Mouse (Mus musculus) kidney, embryonic 15.5 days (tissue): ENCODE data around the gene Gm7247. TPM values are rescaled to one million over a fixed set of nuclear protein-coding genes. Genes with fewer than 3 reads are reported as not detected.
"Not testable (repeated sequence)": the region's sequence is repeated elsewhere in the genome, so short reads cannot be mapped to it uniquely, and the experiment has no call there.

Source experiments
- ATAC-seq: fragments of 200-750 bp; cut with Nextera tagmentation; replicated peaks from 2 replicates; pipeline ENCODE4 v1.8.0; 2017; ENCODE audit warnings: moderate TSS enrichment; ENCODE audit not compliant: low FRiP score
- H3K27ac ChIP-seq: fragments of 300-500 bp; sonication (generic); 2 replicates; pipeline ENCODE4 v1.5.1; 2015; ENCODE audit warnings: mild to moderate bottlenecking, inconsistent platforms
- H3K27me3 ChIP-seq: fragments of 300-500 bp; sonication (generic); 2 replicates; pipeline ENCODE4 v1.6.1; 2015; ENCODE audit warnings: inconsistent platforms
- H3K36me3 ChIP-seq: fragments of 300-500 bp; sonication (generic); 2 replicates; pipeline ENCODE4 v1.6.1; 2015; ENCODE audit warnings: inconsistent platforms
- H3K4me1 ChIP-seq: fragments of 300-500 bp; sonication (generic); 2 replicates; pipeline ENCODE4 v1.6.1; 2015; ENCODE audit warnings: inconsistent platforms
- H3K4me2 ChIP-seq: fragments of 300-500 bp; sonication (generic); 2 replicates; pipeline ENCODE4 v1.6.1; 2015; ENCODE audit warnings: moderate library complexity, mild to moderate bottlenecking, inconsistent platforms
- H3K4me3 ChIP-seq: fragments of 300-500 bp; sonication (generic); replicated peaks from 2 replicates; pipeline ENCODE4 v1.5.1; 2015; ENCODE audit warnings: mild to moderate bottlenecking, inconsistent platforms
- H3K9ac ChIP-seq: fragments of 300-500 bp; sonication (generic); 2 replicates; pipeline ENCODE4 v1.6.1; 2015; ENCODE audit warnings: mild to moderate bottlenecking, inconsistent platforms
- H3K9me3 ChIP-seq: fragments of 300-500 bp; sonication (generic); replicated peaks from 2 replicates; pipeline ENCODE4 v1.6.1; 2016; ENCODE audit warnings: inconsistent platforms
- WGBS: fragments of 180-500 bp; shearing (Covaris S2); methylation state at CpG from one replicate; pipeline ENCODE4 v1.1.7; 2015; ENCODE audit warnings: mixed read lengths; 5-methylcytosine and 5-hydroxymethylcytosine counted together
- polyA plus RNA-seq: library from polyadenylated mRNA; unstranded; fragments of >200 nt; fragmentation: Nextera tagmentation; extraction: Ambion mirVana; gene quantifications from 2 replicates; pipeline ENCODE4 v1.2.1, GENCODE M21; 2015

Gene Gm7247
- polyA plus RNA-seq, 1 experiment from 2014 or later, result not detected

DNA sequence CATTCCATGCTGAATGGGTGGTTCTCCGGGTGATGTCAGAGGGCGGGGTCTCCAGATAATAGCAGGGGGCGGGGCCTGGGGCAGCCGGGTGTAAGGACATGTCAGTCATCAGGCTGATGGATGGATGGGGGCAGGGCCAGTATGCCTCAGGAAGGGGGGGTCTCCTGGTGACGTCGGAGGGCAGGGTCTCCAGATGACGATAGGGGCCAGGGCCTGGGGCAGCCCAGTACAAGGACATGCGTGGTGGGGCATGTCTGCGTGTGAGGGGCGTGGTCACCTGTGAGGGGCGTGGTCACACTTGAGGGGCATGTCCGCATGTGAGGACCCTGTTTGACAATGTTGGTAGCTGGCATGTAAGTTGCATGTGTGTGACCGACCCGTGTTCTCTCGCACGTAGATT is 73.0 kb downstream of the Gm7247 start:
- ATAC-seq, result 0 out of 2 replicates have a peak, but pooled peaks have one; percentile 36
- no peak overlapping the region for H3K4me2 ChIP-seq
- H3K27ac ChIP-seq, result no peak overlapping the region
- H3K9ac ChIP-seq, result no peak overlapping the region
- 93% methylated on average over 16 of the region's 16 CpGs for WGBS
- peaks cover 19% of the 10 kb centered on the region for H3K9me3 ChIP-seq
- no peaks in the 10 kb centered on the region for H3K4me1 ChIP-seq
- H3K36me3 ChIP-seq, result no peaks in the 10 kb centered on the region
- H3K27me3 ChIP-seq, result no peaks in the 10 kb centered on the region
- H3K4me3 ChIP-seq, result no peak overlapping the region

DNA sequence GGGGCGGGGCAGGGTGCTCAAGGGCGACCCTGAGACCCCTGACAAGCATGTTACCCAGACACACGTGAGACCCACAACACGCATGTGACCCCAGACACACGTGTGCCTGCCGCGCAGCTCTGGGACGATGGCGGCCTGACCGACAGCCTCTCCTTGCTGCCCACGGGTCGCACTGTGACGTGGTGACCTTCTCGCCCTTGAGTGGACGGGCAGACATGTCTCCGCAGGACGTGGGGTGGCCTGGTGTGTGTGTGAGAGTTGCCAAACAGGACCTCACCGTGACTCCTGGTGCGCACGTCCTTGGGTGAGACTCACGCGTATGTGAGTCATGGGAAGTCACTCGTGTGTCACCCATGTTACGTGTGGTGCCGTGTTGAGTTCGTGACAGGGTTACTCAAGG is 73.5 kb downstream of the Gm7247 start:
- ATAC-seq, result peak; percentile 36; the same call in 1 of the 2 replicates
- Histone ChIP-seq H3K9ac (no peak overlapping the region), H3K4me2 (no peak overlapping the region), H3K4me1 (no peaks in the 10 kb centered on the region), H3K4me3 (no peak overlapping the region), H3K36me3 (no peaks in the 10 kb centered on the region), H3K9me3 (peaks cover 19% of the 10 kb centered on the region), H3K27me3 (no peaks in the 10 kb centered on the region), H3K27ac (no peak overlapping the region)
- WGBS, result 96% methylated on average over 26 of the region's 26 CpGs

DNA sequence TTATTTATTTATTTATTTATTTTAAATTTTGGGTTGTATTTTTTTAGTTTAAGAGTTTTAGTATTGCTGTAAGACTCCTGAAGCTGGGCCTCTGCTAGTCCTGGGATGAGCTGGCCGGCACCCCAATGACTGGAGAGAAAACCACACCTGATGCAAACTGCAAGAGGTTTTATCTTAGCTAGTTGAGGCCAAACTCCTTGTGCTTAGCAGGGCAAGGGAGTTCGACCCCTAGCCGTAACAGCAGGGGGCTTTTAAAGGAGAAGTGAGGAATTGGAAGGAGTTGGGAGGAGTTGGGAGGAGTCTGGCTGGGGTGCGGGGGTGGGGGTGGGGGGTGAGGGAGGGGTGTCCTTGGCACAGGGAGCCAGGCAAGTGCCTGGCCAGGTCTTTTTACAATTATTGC is 77.4 kb downstream of the Gm7247 start:
- Histone ChIP-seq H3K4me1 (no peaks in the 10 kb centered on the region), H3K36me3 (no peaks in the 10 kb centered on the region), H3K27ac (no peak overlapping the region), H3K9me3 (peaks cover 19% of the 10 kb centered on the region), H3K4me3 (no peak overlapping the region), H3K9ac (no peak overlapping the region), H3K4me2 (no peak overlapping the region), H3K27me3 (no peaks in the 10 kb centered on the region)
- 88% methylated on average over 4 of the region's 4 CpGs for WGBS
- ATAC-seq, result no peak

DNA sequence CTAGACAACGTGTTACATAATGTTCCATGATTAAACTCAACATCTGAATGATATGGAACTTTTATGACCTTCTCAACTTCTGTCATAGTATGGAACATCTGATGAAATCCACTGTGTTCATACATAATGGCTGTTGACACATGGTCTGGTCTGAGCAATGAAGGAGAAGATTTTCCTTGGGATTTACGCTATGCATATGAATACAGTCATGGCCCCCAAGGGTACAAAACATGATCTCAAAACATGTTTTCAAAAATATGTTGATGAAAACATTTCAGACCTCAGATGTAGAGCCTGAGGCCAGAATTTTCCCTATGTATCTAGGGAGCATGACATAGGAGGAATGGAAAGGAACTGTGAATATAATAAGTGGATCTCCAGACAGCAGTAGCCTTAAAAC is 90.0 kb downstream of the Gm7247 start, which contains the start of gene Vmn2r89:
TSS of gene Vmn2r89 (plus strand) at position 301 of the 400 bp plus-strand sequence.
- H3K9ac ChIP-seq, H3K4me1 ChIP-seq, H3K4me3 ChIP-seq, H3K4me2 ChIP-seq, H3K9me3 ChIP-seq, H3K36me3 ChIP-seq, H3K27ac ChIP-seq, ATAC-seq, H3K27me3 ChIP-seq: not testable (repeated sequence)
- WGBS, result 78% methylated on average over 2 of the region's 2 CpGs

DNA sequence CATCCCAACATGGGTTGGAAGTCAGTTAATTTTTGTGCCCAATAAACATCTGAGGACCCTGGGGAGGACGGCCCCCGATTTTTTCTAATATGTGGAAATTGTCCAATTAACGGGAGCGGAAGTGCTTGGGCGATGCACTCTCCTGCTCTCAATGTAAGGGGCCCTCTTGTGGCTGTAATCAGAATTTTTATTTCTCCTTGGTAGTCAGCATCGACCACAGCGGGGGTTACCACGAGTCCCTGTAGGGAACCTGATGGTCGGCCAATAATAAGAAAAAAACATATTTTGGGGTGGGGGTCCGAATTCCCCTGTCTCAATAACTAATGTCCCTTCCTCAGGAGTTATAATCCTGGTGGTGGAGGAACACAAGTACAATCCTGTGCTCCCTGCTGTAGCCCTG is 118.7 kb downstream of the Gm7247 start:
- H3K4me3 ChIP-seq, H3K27me3 ChIP-seq, ATAC-seq, H3K9ac ChIP-seq, H3K36me3 ChIP-seq, H3K4me1 ChIP-seq, H3K27ac ChIP-seq, H3K4me2 ChIP-seq, H3K9me3 ChIP-seq: not testable (repeated sequence)
- 90% methylated on average over 10 of the region's 10 CpGs for WGBS

- not testable (repeated sequence) for H3K9ac ChIP-seq, H3K27me3 ChIP-seq, ATAC-seq, H3K36me3 ChIP-seq, H3K9me3 ChIP-seq, H3K27ac ChIP-seq, H3K4me1 ChIP-seq
- Histone ChIP-seq H3K4me2 (peak overlapping the region; percentile 36), H3K4me3 (peak overlapping the region; percentile 27)
- WGBS, result 59% methylated on average over 12 of the region's 12 CpGs
Observed at GRCm38 (mm10) chr14:51481332-51482015, 119.9 kb downstream of the Gm7247 start.

DNA sequence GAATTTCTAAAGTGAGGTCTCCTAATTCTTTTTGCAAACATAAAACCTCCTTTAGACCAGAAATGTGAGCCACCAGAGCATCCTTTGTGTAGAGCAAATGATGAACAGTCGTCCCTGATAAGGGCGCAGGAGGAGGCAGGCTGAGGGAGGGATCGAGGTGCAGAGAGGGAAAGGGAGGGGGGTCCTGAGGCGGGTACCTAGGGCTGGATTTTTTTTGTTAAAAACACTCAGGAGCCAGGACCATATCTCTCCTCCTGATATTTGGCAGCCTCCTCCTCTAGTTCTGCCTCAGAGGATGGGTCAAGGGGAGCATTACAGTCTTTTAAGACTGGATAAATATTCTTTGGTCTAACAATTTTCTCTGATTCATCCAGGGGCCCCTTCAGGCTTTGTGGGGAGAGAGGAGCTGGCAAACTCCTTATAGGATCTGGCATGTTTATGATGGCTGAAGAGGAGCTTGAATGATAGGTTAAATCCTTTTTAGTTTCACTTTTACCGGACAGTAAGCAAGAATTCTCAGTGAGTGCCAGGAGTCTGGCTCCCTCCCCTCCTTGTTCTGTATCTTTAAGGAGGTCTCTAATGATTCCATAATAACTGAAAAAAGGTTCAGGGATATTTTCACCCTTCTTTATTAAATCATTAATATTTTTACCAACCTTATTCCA is 120.6 kb downstream of the Gm7247 start:
- Histone ChIP-seq H3K27ac (no peak overlapping the region), H3K36me3 (no peaks in the 10 kb centered on the region), H3K27me3 (no peaks in the 10 kb centered on the region), H3K9me3 (no peaks in the 10 kb centered on the region), H3K9ac (no peak overlapping the region), H3K4me1 (no peaks in the 10 kb centered on the region), H3K4me2 (peak overlapping the region; percentile 36), H3K4me3 (peak overlapping the region; percentile 27)
- WGBS, result 43% methylated on average over 5 of the region's 5 CpGs
- ATAC-seq, result no peak

DNA sequence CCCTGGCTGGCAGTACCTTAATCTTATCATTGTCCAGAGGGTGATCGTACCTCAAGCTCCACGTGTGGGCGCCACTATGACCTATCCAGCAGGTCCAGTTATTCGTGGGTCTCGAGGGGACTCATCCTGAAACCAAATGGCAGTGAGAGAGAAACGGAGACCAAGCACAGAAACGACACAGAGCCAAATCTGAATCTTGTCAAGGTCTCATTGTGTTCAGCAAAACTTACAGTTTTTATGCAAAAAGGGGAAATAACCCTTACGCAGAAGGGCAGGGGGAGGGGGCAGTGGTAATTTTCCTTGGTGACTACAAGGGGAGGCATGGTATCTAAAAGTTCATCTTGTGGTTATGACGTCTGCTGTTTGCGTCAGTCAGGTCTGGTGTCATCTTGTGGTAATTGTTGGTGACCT is 121.4 kb downstream of the Gm7247 start:
- not testable (repeated sequence) for H3K27ac ChIP-seq, ATAC-seq, H3K9me3 ChIP-seq, H3K4me3 ChIP-seq, H3K27me3 ChIP-seq, H3K36me3 ChIP-seq, H3K4me2 ChIP-seq, H3K9ac ChIP-seq, H3K4me1 ChIP-seq
- 81% methylated on average over 10 of the region's 10 CpGs for WGBS

GRCm38 (mm10) chr14:51483671-51484070 is 122.1 kb downstream of the Gm7247 start:
- Histone ChIP-seq H3K4me2 (no peak overlapping the region), H3K27ac (no peak overlapping the region), H3K4me3 (no peak overlapping the region), H3K9me3 (no peaks in the 10 kb centered on the region), H3K9ac (no peak overlapping the region), H3K27me3 (no peaks in the 10 kb centered on the region), H3K36me3 (no peaks in the 10 kb centered on the region), H3K4me1 (no peaks in the 10 kb centered on the region)
- 82% methylated on average over 1 of the region's 1 CpGs for whole genome bisulfite sequencing
- ATAC-seq, result no peak

- WGBS, result 84% methylated on average over 1 of the region's 1 CpGs
Observed at GRCm38 (mm10) chr14:51486111-51486510, 124.6 kb downstream of the Gm7247 start.

GRCm38 (mm10) chr14:51495781-51496180 is 134.2 kb downstream of the Gm7247 start:
- no peaks in the 10 kb centered on the region for H3K4me1 ChIP-seq
- no peak overlapping the region for H3K4me2 ChIP-seq
- WGBS, result 81% methylated on average over 2 of the region's 2 CpGs

More at GRCm38 (mm10) chr14:51486111-51486510, 124.6 kb downstream of the Gm7247 start:
- Histone ChIP-seq H3K4me1 (no peaks in the 10 kb centered on the region), H3K27ac (no peak overlapping the region), H3K4me2 (no peak overlapping the region), H3K27me3 (no peaks in the 10 kb centered on the region), H3K9me3 (no peaks in the 10 kb centered on the region), H3K4me3 (no peak overlapping the region), H3K36me3 (no peaks in the 10 kb centered on the region), H3K9ac (no peak overlapping the region)
- ATAC-seq, result no peak

GRCm38 (mm10) chr14:51496955-51497354 is 135.4 kb downstream of the Gm7247 start:
- ATAC-seq, result no peak
- Histone ChIP-seq H3K9me3 (no peaks in the 10 kb centered on the region), H3K4me3 (no peak overlapping the region), H3K36me3 (no peaks in the 10 kb centered on the region), H3K4me2 (no peak overlapping the region), H3K27ac (no peak overlapping the region), H3K4me1 (no peaks in the 10 kb centered on the region), H3K27me3 (no peaks in the 10 kb centered on the region), H3K9ac (no peak overlapping the region)
- WGBS, result 87% methylated on average over 1 of the region's 1 CpGs

More at GRCm38 (mm10) chr14:51495781-51496180, 134.2 kb downstream of the Gm7247 start:
- no peak overlapping the region for H3K9ac ChIP-seq
- H3K27me3 ChIP-seq, result no peaks in the 10 kb centered on the region
- ATAC-seq, result no peak
- H3K4me3 ChIP-seq, result no peak overlapping the region
- H3K27ac ChIP-seq, result no peak overlapping the region
- H3K36me3 ChIP-seq, result no peaks in the 10 kb centered on the region
- H3K9me3 ChIP-seq, result no peaks in the 10 kb centered on the region
